Mouse (Mus musculus): Measurements from ENCODE around the gene Slc25a23.

The Slc25a23 gene

GRCm38 (mm10) chr17:57012245-57012795, 47.3 kb downstream of the Slc25a23 start:
- DNase-seq (ENCODE audit: low spot score) = no peak

GRCm38 (mm10) chr17:57011236-57012141, 48.2 kb downstream of the Slc25a23 start, which contains the start of the genes Gtf2f1 and Gm17949:
Gene Gtf2f1, minus strand, starts transcription at chr17:57011288.
Gene Gm17949, plus strand, starts transcription at chr17:57011469.
- DNase-seq (ENCODE audit: low spot score) = peak; percentile 99

GRCm38 (mm10) chr17:57010911-57011235, 48.8 kb downstream of the Slc25a23 start:
- DNase-seq (ENCODE audit: low spot score) = no peak

- DNase-seq (ENCODE audit: low spot score) = peak; percentile 48
Observed at GRCm38 (mm10) chr17:57007137-57007905, 52.3 kb downstream of the Slc25a23 start.

- DNase-seq (ENCODE audit: low spot score) = no peak
Observed at GRCm38 (mm10) chr17:57003994-57004393, 55.7 kb downstream of the Slc25a23 start.

GRCm38 (mm10) chr17:57001228-57001627, 58.4 kb downstream of the Slc25a23 start:
- DNase-seq (ENCODE audit: low spot score) = no peak

GRCm38 (mm10) chr17:56999968-57000609, 59.6 kb downstream of the Slc25a23 start, which contains the start of gene Pspn:
Gene Pspn, minus strand, starts transcription at chr17:57000018.
- no peak for DNase-seq (ENCODE audit: low spot score)

GRCm38 (mm10) chr17:56999414-56999813, 60.2 kb downstream of the Slc25a23 start:
- no peak for DNase-seq (ENCODE audit: low spot score)

GRCm38 (mm10) chr17:56997029-56997667, 62.5 kb downstream of the Slc25a23 start, which contains the start of gene Alkbh7:
Gene Alkbh7, plus strand, starts transcription at chr17:56997339.
- peak; percentile 98 for DNase-seq (ENCODE audit: low spot score)

- no peak for DNase-seq (ENCODE audit: low spot score)
Observed at GRCm38 (mm10) chr17:56996506-56996905, 63.2 kb downstream of the Slc25a23 start.

- no peak for DNase-seq (ENCODE audit: low spot score)
Observed at GRCm38 (mm10) chr17:56995046-56995445, 64.6 kb downstream of the Slc25a23 start.
